Mouse (Mus musculus) liver, embryonic 14.5 days (tissue): ENCODE measurements around the gene Flg2. TPM values are rescaled to one million over a fixed set of nuclear protein-coding genes. Genes with fewer than 3 reads are reported as not detected.

Experiments used
- ATAC-seq: fragments of 200-750 bp; cut with Nextera tagmentation; 2 replicates; pipeline ENCODE4 v1.8.0; 2017; ENCODE audit warnings: moderate number of reproducible peaks, mild to moderate bottlenecking, moderate library complexity; ENCODE audit not compliant: insufficient read depth
- DNase-seq, 3 experiments: peaks; one replicate each; pipeline ENCODE4 v3.0.0-alpha.2; 2012 to 2013; ENCODE audit warnings: low read depth in 3 of 3, low spot score in 3 of 3
- H3K27ac ChIP-seq: fragments of 300-500 bp; sonication (generic); 2 replicates; pipeline ENCODE4 v1.5.1; 2014; ENCODE audit warnings: moderate library complexity, mild to moderate bottlenecking, control low read depth, inconsistent platforms
- H3K27me3 ChIP-seq: fragments of 300-500 bp; sonication (generic); 2 replicates; pipeline ENCODE4 v1.6.1; 2014; ENCODE audit warnings: mild to moderate bottlenecking, low read length, moderate library complexity; ENCODE audit not compliant: control insufficient read depth, insufficient read depth
- H3K36me3 ChIP-seq: fragments of 300-500 bp; sonication (generic); replicated peaks from 2 replicates; pipeline ENCODE4 v1.6.1; 2014; ENCODE audit warnings: low read depth; ENCODE audit not compliant: control insufficient read depth, insufficient read depth
- H3K4me1 ChIP-seq, 2 experiments: fragments of 200-500 bp in 1 of 2; fragments of 300-500 bp in 1 of 2; sonication (generic) in 1 of 2; replicated peaks; 2 replicates each; pipeline ENCODE4 v1.6.1; 2012 to 2014; ENCODE audit warnings: antibody characterized with exemption in 1 of 2, inconsistent platforms in 1 of 2, low read length in 1 of 2; ENCODE audit not compliant: control insufficient read depth in 2 of 2, insufficient read depth in 2 of 2
- H3K4me2 ChIP-seq: fragments of 300-500 bp; sonication (generic); 2 replicates; pipeline ENCODE4 v1.6.1; 2014; ENCODE audit warnings: low read depth, mild to moderate bottlenecking, control low read depth, moderate library complexity
- H3K4me3 ChIP-seq, 2 experiments: fragments of 200-500 bp in 1 of 2; fragments of 300-500 bp in 1 of 2; sonication (generic) in 1 of 2; 2 replicates each; pipeline ENCODE4 v1.5.1; 2012 to 2014; ENCODE audit warnings: low read depth in 2 of 2, low read length in 2 of 2, mild to moderate bottlenecking in 2 of 2, control low read depth in 1 of 2, inconsistent platforms in 1 of 2, moderate library complexity in 1 of 2; ENCODE audit not compliant: insufficient read depth in 1 of 2
- H3K9ac ChIP-seq: fragments of 300-500 bp; sonication (generic); replicated peaks from 2 replicates; pipeline ENCODE4 v1.6.1; 2014; ENCODE audit warnings: mild to moderate bottlenecking, control low read depth, moderate library complexity
- H3K9me3 ChIP-seq: fragments of 300-500 bp; sonication (generic); 2 replicates; pipeline ENCODE4 v1.6.1; 2016; ENCODE audit warnings: low read length, mixed read lengths; ENCODE audit not compliant: control insufficient read depth
- CTCF ChIP-seq: IDR thresholded peaks from 2 replicates; pipeline ENCODE4 v1.5.1; 2016; ENCODE audit warnings: antibody characterized with exemption, low read depth, control low read depth
- EP300 ChIP-seq: IDR thresholded peaks from 2 replicates; pipeline ENCODE4 v1.6.1; 2016; ENCODE audit warnings: antibody characterized with exemption, low read depth
- WGBS: fragments of 180-500 bp; shearing (Covaris S2); extraction: QIAGEN DNeasy Blood & Tissue Kit; methylation state at CpG from one replicate; pipeline ENCODE4 v1.1.7; 2014; ENCODE audit not compliant: insufficient replicate concordance; 5-methylcytosine and 5-hydroxymethylcytosine counted together
- polyA plus RNA-seq, 2 experiments: library from polyadenylated mRNA; depleted of rRNA in 1 of 2; stranded (reverse) in 1 of 2; unstranded in 1 of 2; fragments of >200 nt; fragmentation: Nextera tagmentation in 1 of 2; extraction: Ambion mirVana in 1 of 2; gene quantifications; 2 replicates each; pipeline versions ENCODE4 v1.2.1 to v1.2.3; 2012 to 2014

Gene Flg2
- polyA plus RNA-seq (2012; rRNA removed) (not detected in 2 replicates), polyA plus RNA-seq (2014; fragmentation: Nextera tagmentation; extraction: Ambion mirVana) (not detected in 2 replicates)

DNA sequence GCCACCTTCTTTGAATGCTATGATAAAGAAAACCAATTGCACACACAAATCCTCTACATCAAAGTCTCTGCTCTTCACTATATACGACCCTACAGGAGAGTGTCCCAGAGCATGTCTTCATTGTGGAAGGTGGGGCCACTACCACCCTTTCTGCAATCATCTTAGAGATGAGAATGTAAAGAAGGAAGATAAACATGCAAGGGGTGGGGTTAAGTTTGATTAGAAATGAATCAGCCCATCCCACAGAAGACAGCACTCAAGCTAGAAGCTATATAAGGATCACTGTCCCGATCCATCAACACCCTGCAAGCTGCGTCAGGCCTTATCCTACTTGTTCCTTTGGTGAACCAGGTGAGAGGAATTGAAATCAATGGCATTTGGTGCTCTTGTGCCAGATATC lies at the start of gene Flg2:
Gene Flg2 (plus strand): TSS at position 301 of the 400 bp plus-strand sequence.
- H3K4me1 ChIP-seq = no peaks in the 10 kb centered on the region
- H3K27ac ChIP-seq = no peak within 1 kb of the TSS
- H3K9ac ChIP-seq = no peak within 1 kb of the TSS
- TF ChIP-seq EP300 (no peak), CTCF (no peak)
- no peaks in the 10 kb centered on the region for H3K27me3 ChIP-seq
- no peak within 1 kb of the TSS for H3K4me3 ChIP-seq
- H3K36me3 ChIP-seq = no peaks in the 10 kb centered on the region
- no peak within 1 kb of the TSS for H3K4me2 ChIP-seq
- no peaks in the 10 kb centered on the region for H3K9me3 ChIP-seq
- 61% methylated on average over 3 of the region's 3 CpGs for WGBS
- no peak for ATAC-seq
- DNase-seq = no peak

DNA sequence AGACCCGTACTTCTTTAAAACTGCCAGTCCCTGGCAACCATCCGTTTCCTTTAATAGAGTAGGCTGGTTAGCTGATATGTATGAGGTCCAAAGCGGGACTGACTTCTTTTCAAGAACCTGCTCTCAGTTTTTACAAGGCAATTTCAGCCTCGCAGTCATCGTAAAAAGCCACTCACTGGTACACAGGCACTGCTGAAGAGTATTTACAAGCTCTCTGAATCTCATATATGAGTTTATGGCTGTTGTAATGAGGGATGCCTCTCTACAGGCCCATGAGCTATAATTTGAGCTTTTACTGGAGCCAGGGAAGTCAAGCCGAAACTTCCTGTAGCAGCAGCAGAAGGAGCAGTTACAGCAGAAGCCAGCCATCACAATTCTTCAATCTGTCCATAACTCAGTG lies 34.6 kb upstream of the Flg2 start:
- H3K27ac ChIP-seq = no peak overlapping the region
- no peaks in the 10 kb centered on the region for H3K4me1 ChIP-seq
- WGBS = 51% methylated on average over 6 of the region's 6 CpGs
- H3K9me3 ChIP-seq = no peaks in the 10 kb centered on the region
- TF ChIP-seq CTCF = no peak
- TF ChIP-seq EP300 = no peak
- no peaks in the 10 kb centered on the region for H3K27me3 ChIP-seq
- H3K36me3 ChIP-seq = no peaks in the 10 kb centered on the region
- ATAC-seq (no peak), DNase-seq (no peak)
- H3K4me2 ChIP-seq = no peak overlapping the region
- no peak overlapping the region for H3K4me3 ChIP-seq
- H3K9ac ChIP-seq = no peak overlapping the region

DNA sequence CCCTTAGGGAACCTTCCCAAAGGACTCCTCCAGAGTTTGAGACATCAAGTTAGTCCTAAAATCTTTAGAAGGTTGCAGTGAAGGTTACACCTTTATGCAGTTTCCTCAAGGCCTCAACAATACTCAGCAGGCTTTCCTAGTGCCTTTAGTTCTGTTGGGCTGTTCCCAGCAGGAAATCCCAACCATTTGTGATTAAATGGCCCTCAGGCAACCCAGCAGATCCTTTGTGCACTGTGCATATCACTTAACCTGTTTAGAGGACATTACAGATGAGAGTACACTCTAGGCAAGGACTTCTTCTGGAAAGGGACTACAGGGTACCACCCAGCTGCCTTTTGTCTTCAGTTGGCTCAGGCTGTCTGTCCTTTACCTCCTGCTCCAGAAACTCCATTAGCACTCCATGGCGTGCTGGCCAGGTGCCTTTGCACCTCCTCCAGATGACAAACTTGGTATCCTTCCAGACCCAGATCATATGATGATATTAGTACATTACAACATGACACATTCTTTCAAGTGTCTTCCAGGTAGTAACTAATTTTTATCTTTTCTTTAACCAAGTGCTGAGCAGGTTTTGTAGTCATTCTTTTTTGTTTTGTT lies 34.0 kb upstream of the Flg2 start:
- TF ChIP-seq CTCF (no peak), EP300 (no peak)
- Histone ChIP-seq H3K27ac (no peak overlapping the region), H3K4me1 (no peaks in the 10 kb centered on the region), H3K4me3 (no peak overlapping the region), H3K9ac (no peak overlapping the region), H3K36me3 (no peaks in the 10 kb centered on the region), H3K9me3 (no peaks in the 10 kb centered on the region), H3K27me3 (no peaks in the 10 kb centered on the region), H3K4me2 (no peak overlapping the region)
- ATAC-seq = no peak
- no peak for DNase-seq
- 46% methylated on average over 1 of the region's 1 CpGs for WGBS

DNA sequence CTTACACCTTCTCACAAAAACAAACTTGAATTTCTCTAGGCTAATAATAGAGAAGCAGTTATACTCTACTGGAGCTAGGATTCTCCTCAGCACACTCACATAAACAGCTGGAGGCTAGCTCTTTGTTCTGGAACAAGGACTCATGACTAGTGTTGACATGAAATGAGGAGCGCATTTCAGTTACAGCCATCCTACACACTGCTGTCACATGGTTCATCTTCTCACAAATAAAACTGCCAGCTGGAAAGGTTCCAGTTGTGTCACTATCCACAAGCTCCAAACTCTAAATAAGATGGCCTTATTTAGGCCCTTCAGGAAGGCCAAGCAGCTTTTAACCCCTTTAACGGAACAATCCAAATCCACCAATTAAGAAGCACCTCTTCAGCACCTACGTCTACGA lies 16.2 kb upstream of the Flg2 start:
- Histone ChIP-seq H3K36me3 (no peaks in the 10 kb centered on the region), H3K27me3 (no peaks in the 10 kb centered on the region), H3K9me3 (no peaks in the 10 kb centered on the region), H3K27ac (no peak overlapping the region), H3K4me1 (no peaks in the 10 kb centered on the region), H3K9ac (no peak overlapping the region), H3K4me3 (no peak overlapping the region), H3K4me2 (no peak overlapping the region)
- ATAC-seq (no peak), DNase-seq (no peak)
- TF ChIP-seq EP300 (no peak), CTCF (no peak)
- 63% methylated on average over 4 of the region's 4 CpGs for WGBS

DNA sequence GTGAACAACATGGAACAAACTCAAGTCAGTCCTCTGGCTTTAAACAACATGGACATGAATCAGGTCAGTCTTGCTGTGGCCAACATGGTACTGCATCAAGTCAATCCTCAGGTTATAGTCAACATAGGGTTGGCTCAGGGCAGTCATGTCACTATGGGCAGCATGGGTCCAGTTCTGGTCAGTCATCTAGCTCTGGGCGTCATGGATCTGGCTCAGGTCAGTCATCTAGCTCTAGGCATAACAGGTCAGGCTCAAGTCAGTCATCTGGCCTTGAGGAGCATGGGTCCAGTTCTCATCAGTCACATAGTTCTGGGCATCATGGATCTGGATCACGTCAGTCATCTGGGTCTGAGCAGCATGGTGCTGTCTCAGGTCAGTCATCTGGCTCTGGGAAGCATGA lies 4.9 kb downstream of the Flg2 start:
- Histone ChIP-seq H3K4me1 (no peaks in the 10 kb centered on the region), H3K4me3 (no peak overlapping the region), H3K27me3 (no peaks in the 10 kb centered on the region), H3K36me3 (no peaks in the 10 kb centered on the region), H3K9ac (no peak overlapping the region), H3K4me2 (no peak overlapping the region), H3K27ac (no peak overlapping the region), H3K9me3 (no peaks in the 10 kb centered on the region; the same call in 1 of the 2 replicates)
- ATAC-seq (no peak), DNase-seq (no peak)
- TF ChIP-seq EP300 (no peak), CTCF (no peak)
- WGBS = 58% methylated on average over 2 of the region's 2 CpGs
